Mouse (Mus musculus) midbrain, embryonic 10.5 days (tissue): ENCODE data around the gene Pmch. TPM values are rescaled to one million over a fixed set of nuclear protein-coding genes. Genes with fewer than 3 reads are reported as not detected.

Experiments used
- DNase-seq: peaks from one replicate; pipeline ENCODE4 v3.0.0-alpha.2; 2017; ENCODE audit warnings: low spot score
- H3K27ac ChIP-seq: fragments of 300-500 bp; sonication (generic); replicated peaks from 2 replicates; pipeline ENCODE4 v1.5.1; 2016; ENCODE audit warnings: mild to moderate bottlenecking
- H3K27me3 ChIP-seq: fragments of 300-500 bp; sonication (generic); 2 replicates; pipeline ENCODE4 v1.6.1; 2016; ENCODE audit warnings: low read depth, mild to moderate bottlenecking; ENCODE audit not compliant: poor library complexity, severe bottlenecking
- H3K36me3 ChIP-seq: fragments of 300-500 bp; sonication (generic); 2 replicates; pipeline ENCODE4 v1.6.1; 2016; ENCODE audit warnings: mild to moderate bottlenecking, moderate library complexity
- H3K4me1 ChIP-seq: fragments of 300-500 bp; sonication (generic); 2 replicates; pipeline ENCODE4 v1.6.1; 2016
- H3K4me3 ChIP-seq: fragments of 300-500 bp; sonication (generic); 2 replicates; pipeline ENCODE4 v1.5.1; 2016; ENCODE audit warnings: mild to moderate bottlenecking, moderate library complexity
- H3K9me3 ChIP-seq: fragments of 300-500 bp; sonication (generic); replicated peaks from 2 replicates; pipeline ENCODE4 v1.6.1; 2016; ENCODE audit warnings: mild to moderate bottlenecking
- WGBS: fragments of 180-500 bp; shearing (Covaris S2); methylation state at CpG from one replicate; pipeline ENCODE4 v1.1.7; 2016; 5-methylcytosine and 5-hydroxymethylcytosine counted together
- polyA plus RNA-seq: library from polyadenylated mRNA; unstranded; fragments of >200 nt; fragmentation: Nextera tagmentation; extraction: Ambion mirVana; gene quantifications from 2 replicates; pipeline ENCODE4 v1.2.1, GENCODE M21; 2016

Gene Pmch
- polyA plus RNA-seq: 0.57 and 0.80 TPM in 2 replicates

DNA sequence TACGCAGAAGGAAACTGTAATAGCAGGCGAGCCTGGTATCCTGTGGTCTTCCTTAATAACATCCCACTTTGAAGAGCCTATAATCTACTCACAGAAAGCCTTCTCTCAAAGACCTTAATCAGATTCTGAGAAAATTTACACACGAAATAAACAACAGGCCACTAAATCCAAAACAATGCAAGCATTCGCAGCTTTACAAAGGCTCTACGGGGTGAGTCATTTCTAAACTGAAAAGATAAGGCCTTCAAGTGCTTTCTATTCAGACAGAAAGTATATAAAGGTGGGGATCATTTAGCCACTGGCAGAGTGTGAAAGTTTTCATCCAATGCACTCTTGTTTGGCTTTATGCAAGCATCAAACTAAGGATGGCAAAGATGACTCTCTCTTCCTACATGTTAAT is at the start of gene Pmch:
Pmch (plus strand) TSS at position 301 of the 400 bp plus-strand sequence.
- no peak within 1 kb of the TSS for H3K27ac ChIP-seq
- no peak for DNase-seq
- no peaks in the 10 kb centered on the region for H3K9me3 ChIP-seq
- H3K4me3 ChIP-seq: no peak within 1 kb of the TSS
- 45% methylated on average over 5 of the region's 5 CpGs for WGBS
- no peaks in the 10 kb centered on the region for H3K4me1 ChIP-seq
- peaks cover 21% of the 10 kb centered on the region for H3K36me3 ChIP-seq
- no peaks in the 10 kb centered on the region for H3K27me3 ChIP-seq

DNA sequence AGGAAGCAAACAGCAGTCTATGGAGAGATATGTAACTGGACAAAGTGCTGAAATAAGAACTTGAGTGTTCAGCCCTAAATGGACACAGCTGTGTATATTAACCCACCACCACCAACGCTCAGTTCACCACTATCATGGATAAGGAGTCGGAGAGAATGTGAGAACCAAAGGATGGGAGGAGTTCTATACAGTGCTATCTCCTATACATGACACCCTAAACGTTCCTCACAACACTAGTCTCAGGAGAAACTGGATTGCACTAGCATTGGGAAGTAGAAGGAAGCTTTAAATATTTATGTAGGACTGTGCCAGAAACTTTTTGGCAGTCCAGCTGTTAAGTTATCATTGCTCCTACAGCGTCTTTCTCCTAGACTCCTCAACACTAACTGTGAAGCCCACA is 46.6 kb upstream of the Pmch start:
- H3K27ac ChIP-seq: no peak overlapping the region
- no peaks in the 10 kb centered on the region for H3K27me3 ChIP-seq
- H3K4me3 ChIP-seq: no peak overlapping the region
- no peaks in the 10 kb centered on the region for H3K4me1 ChIP-seq
- WGBS: 82% methylated on average over 4 of the region's 4 CpGs
- no peaks in the 10 kb centered on the region for H3K9me3 ChIP-seq
- H3K36me3 ChIP-seq: no peaks in the 10 kb centered on the region
- no peak for DNase-seq

DNA sequence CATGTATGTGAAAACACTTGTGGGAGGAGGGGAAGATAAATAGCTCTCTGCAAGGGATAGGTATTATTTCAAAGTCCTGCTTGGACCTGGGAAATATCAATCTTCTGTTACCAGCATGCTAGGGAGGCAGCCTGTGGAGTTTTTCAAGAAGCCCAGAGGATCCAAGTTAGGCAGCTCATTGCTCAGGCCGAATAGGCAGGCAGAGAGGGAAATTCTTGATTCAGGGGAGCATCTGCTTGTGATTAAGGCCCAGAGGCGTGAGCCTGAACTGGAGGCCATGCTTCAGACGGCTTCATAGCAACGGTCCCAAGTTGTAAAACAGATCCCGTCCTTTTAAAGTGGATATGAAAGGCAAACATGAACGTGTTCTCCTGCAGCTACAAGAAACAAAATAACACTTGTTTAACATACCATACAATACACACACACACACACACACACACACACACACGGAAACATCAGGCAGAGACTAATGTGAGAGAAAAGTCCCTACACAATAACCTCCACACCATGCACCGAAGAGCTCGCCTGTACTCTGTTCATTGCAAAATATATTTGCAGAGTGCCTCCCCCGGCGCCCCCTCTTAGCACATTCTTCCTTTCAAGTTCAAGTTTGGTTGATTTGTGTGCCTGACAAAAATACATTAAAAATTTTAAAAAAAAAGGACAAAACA is 44.6 kb upstream of the Pmch start:
- Histone ChIP-seq H3K9me3 (no peaks in the 10 kb centered on the region), H3K36me3 (no peaks in the 10 kb centered on the region), H3K4me1 (no peaks in the 10 kb centered on the region), H3K27me3 (no peaks in the 10 kb centered on the region), H3K4me3 (no peak overlapping the region), H3K27ac (no peak overlapping the region)
- 73% methylated on average over 11 of the region's 11 CpGs for WGBS
- DNase-seq: peak; percentile 36

DNA sequence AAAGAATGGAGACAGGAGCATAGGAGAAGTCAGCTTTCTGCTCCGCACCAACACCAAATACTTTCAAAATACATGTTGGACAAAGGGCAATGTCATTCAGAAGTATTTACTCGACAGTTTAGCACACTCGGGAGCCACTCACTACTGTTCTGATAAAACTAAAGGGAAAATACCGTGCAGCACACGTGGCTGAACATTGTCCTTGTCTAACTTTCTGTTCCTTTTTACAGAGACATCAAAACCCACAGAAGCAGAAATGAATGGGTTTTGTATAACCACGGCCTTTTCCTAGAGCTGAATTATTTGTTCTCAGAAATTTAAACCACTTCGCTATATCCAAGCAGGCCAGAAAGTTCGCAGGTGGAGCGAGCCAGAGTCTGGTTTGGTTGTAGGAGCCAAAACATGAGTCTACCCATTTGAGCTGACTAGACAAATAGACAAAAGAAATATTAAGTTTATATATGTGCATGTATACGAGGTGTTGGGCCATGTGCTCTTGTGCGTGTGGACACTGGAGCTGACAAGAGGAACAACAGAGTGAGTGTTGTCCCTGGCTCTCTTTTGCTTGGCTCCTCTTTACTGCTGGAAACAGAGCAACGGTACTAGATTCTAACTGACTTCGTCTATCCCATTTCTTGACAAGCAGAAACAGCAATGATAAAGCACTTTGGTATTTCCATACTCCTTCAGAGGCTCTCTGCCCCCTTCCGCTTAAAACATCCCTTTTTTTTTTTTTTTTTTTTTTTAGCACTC is 36.5 kb upstream of the Pmch start:
- DNase-seq: no peak
- H3K27me3 ChIP-seq: no peaks in the 10 kb centered on the region
- 90% methylated on average over 14 of the region's 14 CpGs for WGBS
- no peaks in the 10 kb centered on the region for H3K36me3 ChIP-seq
- H3K4me1 ChIP-seq: no peaks in the 10 kb centered on the region
- H3K9me3 ChIP-seq: no peaks in the 10 kb centered on the region
- H3K27ac ChIP-seq: no peak overlapping the region
- H3K4me3 ChIP-seq: no peak overlapping the region

DNA sequence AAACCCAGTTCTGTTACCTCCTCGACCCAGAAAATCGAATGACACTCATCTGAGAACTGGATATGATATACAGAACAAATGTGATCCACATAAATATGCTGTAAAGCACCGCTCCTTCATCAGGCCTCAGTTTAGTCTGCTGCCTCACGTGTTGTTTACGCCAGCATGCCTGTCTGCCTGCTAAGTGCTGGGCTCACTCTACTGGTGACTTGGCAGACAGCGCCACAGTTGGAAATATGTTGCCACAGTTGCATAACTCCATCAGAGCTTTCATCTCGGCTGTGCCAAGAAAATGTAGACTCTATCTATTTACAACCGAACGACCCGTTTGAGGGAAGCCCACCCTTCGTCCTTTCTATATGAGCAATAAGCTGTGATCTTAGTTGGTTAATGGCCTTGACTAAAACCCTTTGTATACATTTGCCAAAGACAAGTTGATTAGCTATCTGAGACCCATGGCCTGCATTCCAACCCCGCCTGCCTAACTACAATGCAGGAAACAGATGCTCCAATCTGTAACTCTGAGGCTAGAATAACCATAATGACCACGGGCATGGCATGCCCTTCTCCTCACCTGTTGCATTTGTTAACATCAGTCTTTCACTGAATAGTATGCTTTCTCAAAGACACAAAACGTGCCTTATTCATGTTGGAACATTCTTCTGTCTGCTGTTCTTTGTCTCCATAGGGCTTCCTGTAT is 33.8 kb upstream of the Pmch start:
- no peaks in the 10 kb centered on the region for H3K27me3 ChIP-seq
- no peak overlapping the region for H3K27ac ChIP-seq
- H3K4me3 ChIP-seq: no peak overlapping the region
- WGBS: 85% methylated on average over 14 of the region's 14 CpGs
- DNase-seq: no peak
- no peaks in the 10 kb centered on the region for H3K4me1 ChIP-seq
- H3K36me3 ChIP-seq: no peaks in the 10 kb centered on the region
- H3K9me3 ChIP-seq: no peaks in the 10 kb centered on the region

DNA sequence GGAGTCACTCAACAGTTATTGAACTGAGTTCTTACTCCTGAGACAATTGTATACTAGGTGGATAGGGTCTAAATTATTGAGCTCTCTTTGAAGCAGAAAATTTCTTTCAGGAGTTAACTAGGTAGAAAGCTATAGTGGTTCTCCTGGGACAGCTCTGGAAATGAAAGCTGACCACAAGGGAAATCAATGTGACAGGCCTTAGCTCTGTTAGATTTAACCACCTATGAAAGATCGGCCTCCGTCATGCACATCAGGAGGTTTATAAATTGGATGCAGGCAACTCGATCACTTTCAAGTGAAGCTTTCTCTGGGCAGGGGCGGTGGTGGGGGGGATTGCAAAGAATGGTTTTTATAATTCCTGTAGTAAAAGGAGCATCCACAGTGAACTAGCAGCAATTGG is 27.4 kb upstream of the Pmch start:
- no peaks in the 10 kb centered on the region for H3K27me3 ChIP-seq
- WGBS: 83% methylated on average over 4 of the region's 4 CpGs
- H3K4me3 ChIP-seq: no peak overlapping the region
- no peaks in the 10 kb centered on the region for H3K9me3 ChIP-seq
- H3K27ac ChIP-seq: no peak overlapping the region
- H3K36me3 ChIP-seq: no peaks in the 10 kb centered on the region
- no peaks in the 10 kb centered on the region for H3K4me1 ChIP-seq
- no peak for DNase-seq

DNA sequence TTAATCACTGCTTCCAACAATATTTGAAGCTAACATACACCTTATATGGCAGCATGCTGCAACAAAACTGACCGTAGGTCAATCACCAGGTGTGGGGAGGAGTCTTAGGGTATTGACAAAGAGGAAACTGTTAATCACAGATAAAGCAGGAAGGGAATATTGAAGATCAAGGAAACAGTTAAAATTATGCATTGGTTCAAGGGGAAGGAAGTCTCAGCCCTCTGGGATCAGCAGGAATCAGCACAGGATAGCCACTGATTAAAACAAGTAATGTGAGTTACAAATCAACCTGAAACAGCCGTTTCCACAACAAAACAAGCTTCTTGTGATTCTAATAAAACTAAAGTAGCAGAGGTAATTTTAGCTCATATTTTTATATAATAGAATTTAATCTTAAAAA is 26.0 kb upstream of the Pmch start:
- Histone ChIP-seq H3K27ac (no peak overlapping the region), H3K36me3 (no peaks in the 10 kb centered on the region), H3K4me3 (no peak overlapping the region), H3K4me1 (no peaks in the 10 kb centered on the region), H3K9me3 (no peaks in the 10 kb centered on the region), H3K27me3 (no peaks in the 10 kb centered on the region)
- no peak for DNase-seq
- WGBS: 87% methylated on average over 2 of the region's 2 CpGs

DNA sequence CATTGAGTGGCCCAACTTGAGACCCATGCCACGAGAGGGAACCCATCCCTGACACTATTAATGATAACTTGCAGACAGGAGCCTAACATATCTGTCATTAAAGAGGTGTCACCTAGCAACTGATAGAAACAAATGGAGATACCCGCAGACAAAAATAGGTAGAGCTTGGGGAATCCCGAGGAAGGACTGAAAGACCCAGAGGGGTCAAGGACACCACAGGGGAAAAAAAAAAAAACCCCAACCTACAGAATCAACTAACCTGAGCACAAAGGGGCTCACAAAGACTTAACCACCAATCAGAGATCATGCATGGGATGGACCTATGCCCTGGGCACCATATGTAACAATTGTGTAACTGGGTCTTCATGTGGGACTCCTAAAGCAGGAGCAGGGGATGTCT is 23.5 kb upstream of the Pmch start:
- H3K4me3 ChIP-seq: no peak overlapping the region
- H3K27me3 ChIP-seq: no peaks in the 10 kb centered on the region
- H3K36me3 ChIP-seq: no peaks in the 10 kb centered on the region
- no peak for DNase-seq
- H3K9me3 ChIP-seq: no peaks in the 10 kb centered on the region
- WGBS: 85% methylated on average over 3 of the region's 3 CpGs
- H3K4me1 ChIP-seq: no peaks in the 10 kb centered on the region
- no peak overlapping the region for H3K27ac ChIP-seq

DNA sequence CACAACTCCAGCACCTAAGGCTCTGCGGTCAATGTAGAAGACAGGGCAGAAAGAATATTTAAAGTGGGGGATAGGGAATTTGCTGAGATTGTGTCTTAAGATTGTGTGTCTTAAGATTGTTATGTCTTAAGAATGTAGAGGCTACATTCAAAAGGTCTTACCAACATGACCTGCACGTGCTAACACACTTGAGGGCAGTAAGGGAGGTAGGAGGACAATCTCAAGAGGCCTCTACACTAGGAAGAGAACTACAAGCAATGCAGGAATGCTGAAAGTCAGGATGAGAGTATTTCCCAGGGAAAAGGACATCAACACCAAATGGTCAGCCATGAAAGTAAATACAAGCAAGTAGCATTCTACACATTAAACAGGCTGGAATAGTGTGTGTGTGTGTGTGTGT is 15.3 kb downstream of the Pmch start:
- WGBS: 91% methylated on average over 2 of the region's 2 CpGs
- Histone ChIP-seq H3K4me1 (no peaks in the 10 kb centered on the region), H3K27ac (no peak overlapping the region), H3K4me3 (no peak overlapping the region), H3K36me3 (peaks cover 6% of the 10 kb centered on the region), H3K27me3 (no peaks in the 10 kb centered on the region), H3K9me3 (no peaks in the 10 kb centered on the region)
- DNase-seq: no peak

DNA sequence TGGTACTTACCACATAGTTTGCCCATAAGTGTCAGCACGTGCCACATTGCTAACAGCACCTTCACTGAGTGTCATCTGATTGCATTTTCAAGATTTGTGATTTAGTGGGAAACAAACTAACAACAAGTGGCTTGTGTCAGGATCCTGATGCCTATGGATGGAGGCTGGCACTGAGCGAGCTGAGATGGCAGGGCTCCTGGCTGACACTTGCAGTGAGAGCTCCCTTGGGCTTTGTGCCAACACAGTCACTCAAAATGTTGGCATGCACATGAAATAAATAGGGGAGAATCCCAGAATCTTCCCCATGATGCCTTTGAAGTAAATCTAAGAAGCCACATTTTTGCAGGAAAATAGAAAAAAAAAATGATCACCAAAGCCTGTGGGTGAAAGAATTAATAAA is 22.4 kb downstream of the Pmch start:
- no peak overlapping the region for H3K27ac ChIP-seq
- no peaks in the 10 kb centered on the region for H3K4me1 ChIP-seq
- no peak for DNase-seq
- WGBS: 94% methylated on average over 2 of the region's 2 CpGs
- H3K9me3 ChIP-seq: no peaks in the 10 kb centered on the region
- no peak overlapping the region for H3K4me3 ChIP-seq
- no peaks in the 10 kb centered on the region for H3K27me3 ChIP-seq
- peaks cover 13% of the 10 kb centered on the region for H3K36me3 ChIP-seq

DNA sequence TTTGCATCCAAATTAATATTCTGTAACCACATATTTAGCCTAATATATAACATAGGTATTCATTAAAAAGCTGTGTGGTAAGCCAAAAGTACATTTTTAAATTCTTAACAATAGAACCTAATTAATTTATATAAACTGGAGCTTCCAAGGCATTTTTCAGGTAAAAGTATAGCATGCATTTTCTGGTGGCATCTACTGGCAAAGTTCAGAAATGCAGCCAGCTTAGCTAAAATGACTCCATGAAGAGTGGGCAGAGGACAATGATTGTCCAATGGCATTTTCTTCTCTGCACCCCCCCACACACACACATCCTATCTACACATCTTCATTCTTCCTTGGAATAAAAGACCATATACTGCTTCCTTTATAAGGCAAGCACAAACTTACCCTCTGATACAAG is 28.8 kb downstream of the Pmch start:
- Histone ChIP-seq H3K36me3 (peaks cover 13% of the 10 kb centered on the region), H3K27ac (no peak overlapping the region), H3K4me3 (no peak overlapping the region), H3K9me3 (no peaks in the 10 kb centered on the region), H3K4me1 (no peaks in the 10 kb centered on the region), H3K27me3 (no peaks in the 10 kb centered on the region)
- no peak for DNase-seq

DNA sequence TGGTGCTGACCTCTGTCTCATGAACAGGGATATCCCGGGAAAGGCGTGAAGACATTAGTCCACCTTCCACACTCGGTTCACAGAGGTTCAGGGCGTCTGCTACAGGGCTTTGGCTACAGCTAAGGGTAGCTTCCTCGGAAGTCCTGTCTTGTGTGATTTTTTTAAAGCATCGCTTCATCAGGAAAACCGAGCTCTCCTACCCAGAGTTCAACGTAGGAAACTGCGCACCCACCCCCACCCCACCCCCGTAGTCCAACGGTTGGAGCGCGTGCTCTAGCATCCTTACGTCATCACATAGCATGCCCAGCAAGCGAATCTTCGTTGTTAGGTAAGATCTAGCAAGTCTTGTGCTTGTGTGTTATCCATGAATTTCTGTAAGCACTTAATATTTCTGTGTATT is 44.8 kb downstream of the Pmch start:
- no peak overlapping the region for H3K4me3 ChIP-seq
- H3K27ac ChIP-seq: no peak overlapping the region
- H3K4me1 ChIP-seq: no peaks in the 10 kb centered on the region
- H3K27me3 ChIP-seq: no peaks in the 10 kb centered on the region
- H3K36me3 ChIP-seq: peaks cover 20% of the 10 kb centered on the region
- no peak for DNase-seq
- no peaks in the 10 kb centered on the region for H3K9me3 ChIP-seq
- WGBS: 94% methylated on average over 16 of the region's 16 CpGs
